Mouse (Mus musculus): Measurements from ENCODE around the gene Hspa5.
"Not testable (repeated sequence)": the region's sequence is repeated elsewhere in the genome, so short reads cannot be mapped to it uniquely, and the experiment has no call there.

The Hspa5 gene

GRCm38 (mm10) chr2:34772252-34773235 lies 774 bp downstream of the Hspa5 start:
- DNase-seq (ENCODE audit: low spot score), result no peak

- DNase-seq (ENCODE audit: low spot score), result no peak
Observed at GRCm38 (mm10) chr2:34773673-34774072, 1.9 kb downstream of the Hspa5 start.

- DNase-seq (ENCODE audit: low spot score), result no peak
Observed at GRCm38 (mm10) chr2:34774493-34774892, 2.7 kb downstream of the Hspa5 start.

- no peak for DNase-seq (ENCODE audit: low spot score)
Observed at GRCm38 (mm10) chr2:34777237-34777868, 5.6 kb downstream of the Hspa5 start.

GRCm38 (mm10) chr2:34783064-34784020 lies 11.6 kb downstream of the Hspa5 start:
- DNase-seq (ENCODE audit: low spot score), result no peak

- DNase-seq (ENCODE audit: low spot score), result peak; percentile 29
Observed at GRCm38 (mm10) chr2:34784085-34784484, 12.3 kb downstream of the Hspa5 start.

- DNase-seq (ENCODE audit: low spot score), result no peak
Observed at GRCm38 (mm10) chr2:34790282-34790681, 18.5 kb downstream of the Hspa5 start.

- not testable (repeated sequence) for DNase-seq (ENCODE audit: low spot score)
Observed at GRCm38 (mm10) chr2:34792543-34792942, 20.8 kb downstream of the Hspa5 start.

GRCm38 (mm10) chr2:34794511-34794910 lies 22.7 kb downstream of the Hspa5 start:
- DNase-seq (ENCODE audit: low spot score), result no peak

- no peak for DNase-seq (ENCODE audit: low spot score)
Observed at GRCm38 (mm10) chr2:34795426-34795825, 23.7 kb downstream of the Hspa5 start.

GRCm38 (mm10) chr2:34799357-34800256 lies 27.8 kb downstream of the Hspa5 start, which contains the start of gene Rabepk:
TSS of gene Rabepk (minus strand) at chr2:34799912.
- DNase-seq (ENCODE audit: low spot score), result peak; percentile 78

GRCm38 (mm10) chr2:34800371-34800770 lies 28.6 kb downstream of the Hspa5 start:
- DNase-seq (ENCODE audit: low spot score), result no peak

- peak; percentile 94 for DNase-seq (ENCODE audit: low spot score)
Observed at GRCm38 (mm10) chr2:34801516-34802482, 30.0 kb downstream of the Hspa5 start.

GRCm38 (mm10) chr2:34802565-34803245 lies 30.9 kb downstream of the Hspa5 start:
- DNase-seq (ENCODE audit: low spot score), result not testable (repeated sequence)

- DNase-seq (ENCODE audit: low spot score), result no peak
Observed at GRCm38 (mm10) chr2:34803746-34804145, 32.0 kb downstream of the Hspa5 start.

GRCm38 (mm10) chr2:34804172-34804571 lies 32.4 kb downstream of the Hspa5 start:
- no peak for DNase-seq (ENCODE audit: low spot score)

GRCm38 (mm10) chr2:34804815-34805214 lies 33.0 kb downstream of the Hspa5 start:
- DNase-seq (ENCODE audit: low spot score), result no peak

GRCm38 (mm10) chr2:34805364-34805950 lies 33.7 kb downstream of the Hspa5 start:
- no peak for DNase-seq (ENCODE audit: low spot score)

GRCm38 (mm10) chr2:34808057-34808456 lies 36.3 kb downstream of the Hspa5 start:
- no peak for DNase-seq (ENCODE audit: low spot score)

Measured in urinary bladder, postnatal 25 days (tissue).